Comparison of ENCODE assay signal across 8 mouse cellular contexts in the genomic region with DNA sequence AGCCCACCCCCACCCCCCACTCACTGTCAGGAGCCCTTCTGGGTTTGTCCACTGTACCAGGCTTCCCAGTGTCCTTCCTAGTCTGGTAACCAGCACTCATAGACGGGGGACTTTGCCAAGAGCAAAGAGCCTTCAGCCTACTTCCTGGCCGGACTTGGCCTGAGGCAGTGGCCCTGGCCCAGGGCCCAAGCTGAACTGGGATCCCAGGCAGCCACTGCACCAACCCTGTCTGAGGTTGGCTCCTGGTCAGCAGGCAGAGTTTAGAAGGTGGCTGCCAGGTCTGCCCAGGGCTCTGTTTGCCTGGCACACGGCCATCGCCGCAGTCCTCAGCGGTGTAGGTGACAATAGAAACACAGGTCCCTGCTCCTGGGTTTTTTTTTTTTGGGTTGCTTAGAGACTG. TPM values are rescaled to one million over a fixed set of nuclear protein-coding genes. Genes with fewer than 3 reads are reported as not detected.
DNase-seq lines count a peak whose midpoint lies in the region; ATAC-seq and TF ChIP-seq lines count a peak whose summit lies in the region.

No protein-coding gene starts in this region.

- no peak overlapping the region for H3K4me2 ChIP-seq in liver, postnatal 0 days (ENCODE audit: low read depth, low read length)
- no peak overlapping the region for H3K4me2 ChIP-seq in liver, embryonic 11.5 days

- no peaks in the 10 kb centered on the region for H3K36me3 ChIP-seq in liver, postnatal 0 days (replicated peaks; ENCODE audit: insufficient read depth, low read length)
- 0 out of 2 replicates have a peak, but pooled peaks cover 3% of the 10 kb centered on the region for H3K36me3 ChIP-seq in liver, embryonic 11.5 days (ENCODE audit: control insufficient read depth, insufficient read depth, low read length)
- H3K36me3 ChIP-seq in heart, adult 2 months (ENCODE audit: control insufficient read depth, insufficient read depth, low read length) = peaks cover 2% of the 10 kb centered on the region; the same call in 1 of the 2 replicates
- H3K36me3 ChIP-seq in kidney, adult 2 months (ENCODE audit: control insufficient read depth, insufficient read depth, low read length) = no peaks in the 10 kb centered on the region

- peak; percentile 63; the same call in 1 of the 2 replicates for ATAC-seq in liver, postnatal 0 days
- ATAC-seq in liver, embryonic 11.5 days (replicated peaks; ENCODE audit: low FRiP score) = no peak

- intact Hi-C loops in heart, adult 2 months (cut with DNase I) = loop anchor here (1.0 to 5.0 kb wide), 2 partner anchors 14 to 113 kb away; no protein-coding TSS in a partner anchor

- H3K9me3 ChIP-seq in liver, postnatal 0 days (ENCODE audit: low read length) = no peaks in the 10 kb centered on the region
- no peaks in the 10 kb centered on the region for H3K9me3 ChIP-seq in liver, embryonic 11.5 days (ENCODE audit: control insufficient read depth, low read length)

- H3K27me3 ChIP-seq in liver, postnatal 0 days (ENCODE audit: insufficient read depth, low read length) = no peaks in the 10 kb centered on the region
- H3K27me3 ChIP-seq in liver, embryonic 11.5 days (replicated peaks; ENCODE audit: control insufficient read depth, insufficient read depth, low read length) = no peaks in the 10 kb centered on the region
- H3K27me3 ChIP-seq in heart, adult 2 months (ENCODE audit: control insufficient read depth, insufficient read depth, low read length) = no peaks in the 10 kb centered on the region
- no peaks in the 10 kb centered on the region for H3K27me3 ChIP-seq in kidney, adult 2 months (replicated peaks; ENCODE audit: control insufficient read depth, insufficient read depth, low read length)

- no peak for TF ChIP-seq EP300 in liver, postnatal 0 days (IDR thresholded peaks at IDR 0.05; ENCODE audit: low read depth)
- TF ChIP-seq EP300 in heart, adult 2 months (IDR thresholded peaks at IDR 0.05; ENCODE audit: insufficient read depth, low read depth, low read length) = peak; percentile 55; the same call in 1 of the 2 replicates

- no peak for TF ChIP-seq CTCF in liver, postnatal 0 days (IDR thresholded peaks at IDR 0.05; ENCODE audit: low read depth)
- TF ChIP-seq CTCF in heart, adult 2 months (IDR thresholded peaks at IDR 0.05) = no peak
- TF ChIP-seq CTCF in kidney, adult 2 months (conservative IDR thresholded peaks at IDR 0.05; ENCODE audit: insufficient read depth, insufficient read length, low read depth, low read length) = no peak
- no peak for TF ChIP-seq CTCF in lung, adult 2 months (IDR thresholded peaks at IDR 0.05; ENCODE audit: insufficient read depth, low read length)

- H3K79me2 ChIP-seq in heart, adult 2 months (replicated peaks; ENCODE audit: control insufficient read depth, insufficient read depth, low read length) = 0 out of 2 replicates have a peak, but pooled peaks cover 1% of the 10 kb centered on the region

- WGBS in liver, postnatal 0 days (ENCODE audit: insufficient replicate concordance) = 72% methylated on average over 6 of the region's 6 CpGs
- 90% methylated on average over 6 of the region's 6 CpGs for WGBS in liver, embryonic 11.5 days
- WGBS in heart, adult 2 months = 12% methylated on average over 6 of the region's 6 CpGs
- 13% methylated on average over 6 of the region's 6 CpGs for WGBS in kidney, adult 2 months
- 22% methylated on average over 6 of the region's 6 CpGs for WGBS in lung, adult 2 months

- H3K27ac ChIP-seq in liver, postnatal 0 days (ENCODE audit: low read depth) = 0 out of 2 replicates have a peak overlapping the region, but pooled peaks have one; percentile 29
- no peak overlapping the region for H3K27ac ChIP-seq in liver, embryonic 11.5 days (ENCODE audit: low read depth, low read length)
- peak overlapping the region; percentile 56 for H3K27ac ChIP-seq in heart, adult 2 months
- H3K27ac ChIP-seq in kidney, adult 2 months (ENCODE audit: insufficient read depth, low read depth, low read length) = no peak overlapping the region

- H3K9ac ChIP-seq in liver, postnatal 0 days (replicated peaks) = no peak overlapping the region
- H3K9ac ChIP-seq in liver, embryonic 11.5 days (ENCODE audit: low read depth, low read length) = no peak overlapping the region
- no peak overlapping the region for H3K9ac ChIP-seq in heart, adult 2 months (ENCODE audit: low read depth, low read length)

- peaks cover 31% of the 10 kb centered on the region for H3K4me1 ChIP-seq in liver, postnatal 0 days (ENCODE audit: insufficient read depth)
- H3K4me1 ChIP-seq in liver, embryonic 11.5 days (replicated peaks; ENCODE audit: control insufficient read depth, insufficient read depth, low read length) = peaks cover 52% of the 10 kb centered on the region
- peaks cover 57% of the 10 kb centered on the region for H3K4me1 ChIP-seq in heart, adult 2 months (ENCODE audit: control insufficient read depth, insufficient read depth, low read length)
- peaks cover 47% of the 10 kb centered on the region for H3K4me1 ChIP-seq in kidney, adult 2 months (ENCODE audit: control insufficient read depth, insufficient read depth, low read length)
- H3K4me1 ChIP-seq in lung, adult 2 months (ENCODE audit: control insufficient read depth, insufficient read depth, low read length) = peaks cover 53% of the 10 kb centered on the region

- no peak for TF ChIP-seq POLR2A in heart, adult 2 months (IDR thresholded peaks at IDR 0.05; ENCODE audit: insufficient read depth, low read depth, low read length)
- no peak for TF ChIP-seq POLR2A in kidney, adult 2 months (IDR thresholded peaks at IDR 0.05; ENCODE audit: low read depth, low read length)
- TF ChIP-seq POLR2A in lung, adult 2 months (IDR thresholded peaks at IDR 0.05; ENCODE audit: borderline replicate concordance, extremely low read depth, low read depth, low read length) = peak; percentile 12; the same call in 1 of the 2 replicates

- peak; percentile 69 for DNase-seq in liver, postnatal 0 days
- no peak for DNase-seq in liver, embryonic 11.5 days (ENCODE audit: low spot score)
- peak; percentile 90 to 95 for DNase-seq in cerebellum, postnatal 25 days
- peak; percentile 90 to 93 for DNase-seq in heart, adult 2 months
- peak; percentile 98 for DNase-seq in kidney, adult 2 months
- peak; percentile 88 for DNase-seq in lung, adult 2 months
- peak; percentile 96 for DNase-seq in skeletal muscle tissue, adult 2 months (ENCODE audit: low read depth, low spot score)
- DNase-seq in thymus, postnatal 10 days (ENCODE audit: low spot score in 2 of 2) = no peak

- no peak overlapping the region for H3K4me3 ChIP-seq in liver, postnatal 0 days (ENCODE audit: low read depth, low read length)
- no peak overlapping the region for H3K4me3 ChIP-seq in liver, embryonic 11.5 days (ENCODE audit: low read depth, low read length)
- no peak overlapping the region for H3K4me3 ChIP-seq in heart, adult 2 months
- no peak overlapping the region for H3K4me3 ChIP-seq in kidney, adult 2 months (ENCODE audit: insufficient read depth, low read depth, low read length)
- no peak overlapping the region for H3K4me3 ChIP-seq in lung, adult 2 months (replicated peaks; ENCODE audit: extremely low read depth, low read depth, low read length)

RNA-seq across cellular contexts. Expression of gene Bahcc1, which starts 22.3 kb away (rescaled TPM):
- 1.1 and 1.2 TPM in 2 replicates for polyA plus RNA-seq in liver, postnatal 0 days (2015; fragmentation: Nextera tagmentation; extraction: Ambion mirVana)
- polyA plus RNA-seq in liver, embryonic 11.5 days (2014; fragmentation: Nextera tagmentation; extraction: Ambion mirVana) = 6.7 and 8.8 TPM in 2 replicates
- total RNA-seq in heart, adult 2 months (2021) = 1 to 10 TPM; 5.4 to 9.7 TPM
- polyA plus RNA-seq in heart, adult 2 months (2012; rRNA removed) = 5.9 and 6.4 TPM in 2 replicates
- polyA plus RNA-seq in kidney, adult 2 months (2012; rRNA removed) = 8.0 and 9.2 TPM in 2 replicates
- polyA plus RNA-seq in lung, adult 2 months (2012; rRNA removed) = 10.8 and 12.4 TPM in 2 replicates

Comparison
In these comparisons a context has a peak if more than half of its experiments do, and no peak if none do; other contexts are left out.
1. DNase-seq: peak in liver, postnatal 0 days (single experiment), cerebellum, postnatal 25 days (2 of 2), heart, adult 2 months (2 of 2), kidney, adult 2 months (single experiment), lung, adult 2 months (single experiment) and skeletal muscle tissue, adult 2 months (single experiment); none in liver, embryonic 11.5 days (single experiment) and thymus, postnatal 10 days (0 of 2).
2. H3K27ac ChIP-seq: peak in liver, postnatal 0 days (single experiment) and heart, adult 2 months (single experiment); none in liver, embryonic 11.5 days (single experiment) and kidney, adult 2 months (single experiment).